Mouse (Mus musculus) left cerebral cortex, postnatal 36 days (tissue): Measurements from ENCODE around the gene Cox18. TPM values are rescaled to one million over a fixed set of nuclear protein-coding genes. Genes with fewer than 3 reads are reported as not detected.

ENCODE experiments used
- DNase-seq, 2 experiments: peaks; one replicate each; pipeline ENCODE4 v3.0.0; 2021 to 2022; ENCODE audit warnings: low spot score in 2 of 2, mixed read lengths in 1 of 2
- intact Hi-C: fragments of 180-260 bp; cut with DNase I; formaldehyde crosslinking; loops from one replicate; pipeline ENCODE4 v1.15.1; 2025
- total RNA-seq, 2 experiments: library from RNA; stranded (reverse); gene quantifications; 2 replicates each; pipeline ENCODE4 v1.2.3; 2021

Gene Cox18
- total RNA-seq, 2 experiments from 2014 or later, result 24.8 to 25.1 TPM

GRCm38 (mm10) chr5:90194831-90195230 is 29.0 kb downstream of the Cox18 start:
- peak; percentile 21 to 56 for DNase-seq
- intact Hi-C loops, result loop anchor here (2.0 to 10.0 kb wide), 3 partner anchors 360 to 780 kb away; no protein-coding TSS in a partner anchor

GRCm38 (mm10) chr5:90182782-90183181 is 41.0 kb downstream of the Cox18 start:
- intact Hi-C loops, result no loop called here
- no peak for DNase-seq

- DNase-seq, result no peak
- intact Hi-C loops, result no loop called here
Measured at GRCm38 (mm10) chr5:90179094-90179493, 44.7 kb downstream of the Cox18 start.

GRCm38 (mm10) chr5:90178116-90178515 is 45.7 kb downstream of the Cox18 start:
- DNase-seq, result no peak
- intact Hi-C loops, result no loop called here

Other genes with a start within 250 kb of the Cox18 start
- gene Ankrd17, start 142.6 kb upstream of the Cox18 start, total RNA-seq, result 100 to 1,000 TPM in 1 of 2 experiments, 10 to 100 TPM in 1; 99.3 to 127 TPM
- 1 to 10 TPM in 1 of 2 experiments, under 1 TPM in 1; 0.74 to 2.4 TPM for gene Gm9958, start 143.2 kb upstream of the Cox18 start, total RNA-seq
- gene Alb, start 236.9 kb upstream of the Cox18 start, total RNA-seq, result not detected